Mouse (Mus musculus): ENCODE data around the gene Rab4a. TPM values are rescaled to one million over a fixed set of nuclear protein-coding genes. Genes with fewer than 3 reads are reported as not detected.

Gene Rab4a
- polyA plus RNA-seq, 1 experiment from 2014 or later, result 32.2 TPM

GRCm38 (mm10) chr8:123883094-123883493, 77.3 kb downstream of the Rab4a start:
- H3K4me1 ChIP-seq (replicated peaks; ENCODE audit: control insufficient read depth, insufficient read depth, low read length), result no peaks in the 10 kb centered on the region
- no peak overlapping the region for H3K4me2 ChIP-seq (ENCODE audit: low read depth, low read length)
- H3K9me3 ChIP-seq (ENCODE audit: control insufficient read depth, low read length), result no peaks in the 10 kb centered on the region
- H3K27me3 ChIP-seq (ENCODE audit: control insufficient read depth, insufficient read depth, low read depth, low read length), result no peaks in the 10 kb centered on the region; the same call in 1 of the 2 replicates
- no peaks in the 10 kb centered on the region for H3K36me3 ChIP-seq (ENCODE audit: control insufficient read depth, insufficient read depth, low read length)
- no peak for ATAC-seq (ENCODE audit: low read depth)
- H3K4me3 ChIP-seq (ENCODE audit: low read length), result no peak overlapping the region
- no peak overlapping the region for H3K9ac ChIP-seq (ENCODE audit: low read length)
- 84% methylated on average over 4 of the region's 4 CpGs for WGBS
- no peak overlapping the region for H3K27ac ChIP-seq (ENCODE audit: low read length)

Other genes starting within 250 kb of the Rab4a start
- 7.8 and 8.3 TPM in 2 replicates for gene Rhou, start 152.1 kb upstream of the Rab4a start, polyA plus RNA-seq (2015; fragmentation: Nextera tagmentation; extraction: Ambion mirVana)
- 4.4 TPM in 2 replicates for gene Ccsap, start 54.2 kb downstream of the Rab4a start, polyA plus RNA-seq (2015; fragmentation: Nextera tagmentation; extraction: Ambion mirVana)
- gene Acta1, start 88.8 kb downstream of the Rab4a start, polyA plus RNA-seq (2015; fragmentation: Nextera tagmentation; extraction: Ambion mirVana), result 90.5 and 322 TPM in 2 replicates
- gene Nup133, start 143.3 kb downstream of the Rab4a start, polyA plus RNA-seq (2015; fragmentation: Nextera tagmentation; extraction: Ambion mirVana), result 37.7 and 39.5 TPM in 2 replicates
- 13.8 and 14.3 TPM in 2 replicates for gene Abcb10, start 177.1 kb downstream of the Rab4a start, polyA plus RNA-seq (2015; fragmentation: Nextera tagmentation; extraction: Ambion mirVana)
- 29.3 and 30.9 TPM in 2 replicates for gene Taf5l, start 215.4 kb downstream of the Rab4a start, polyA plus RNA-seq (2015; fragmentation: Nextera tagmentation; extraction: Ambion mirVana)
- gene Urb2, start 215.5 kb downstream of the Rab4a start, polyA plus RNA-seq (2015; fragmentation: Nextera tagmentation; extraction: Ambion mirVana), result 4.0 and 4.6 TPM in 2 replicates